Mouse (Mus musculus) E14TG2a.4 (cell line): ENCODE data around the gene BC049762.

Experiments
- H3K27me3 ChIP-seq: 2 replicates; pipeline ENCODE4 v1.6.1; 2014; ENCODE audit warnings: low read length, control low read depth; ENCODE audit not compliant: insufficient read depth
- H3K36me3 ChIP-seq: 2 replicates; pipeline ENCODE4 v1.6.1; 2014; ENCODE audit warnings: low read length, control low read depth; ENCODE audit not compliant: insufficient read depth
- H3K4me1 ChIP-seq: replicated peaks from 2 replicates; pipeline ENCODE4 v1.6.1; 2014; ENCODE audit warnings: low read depth, low read length, control low read depth
- H3K4me3 ChIP-seq: replicated peaks from 2 replicates; pipeline ENCODE4 v1.5.1; 2014; ENCODE audit warnings: mild to moderate bottlenecking, low read length
- H3K9me3 ChIP-seq: 2 replicates; pipeline ENCODE4 v1.6.1; 2014; ENCODE audit warnings: low read length, control low read depth
- CTCF ChIP-seq: conservative IDR thresholded peaks from 2 replicates; pipeline ENCODE4 v1.5.1; 2014; ENCODE audit warnings: low read length
- NANOG ChIP-seq: IDR thresholded peaks from 2 replicates; pipeline ENCODE4 v1.6.1; 2014; ENCODE audit warnings: borderline replicate concordance, low read length, mixed read lengths
- POU5F1 ChIP-seq: IDR thresholded peaks from 2 replicates; pipeline ENCODE4 v1.6.1; 2014; ENCODE audit warnings: low read length, borderline replicate concordance

The BC049762 gene

GRCm38 (mm10) chr11:51242897-51243296, 19.9 kb downstream of the BC049762 start:
- TF ChIP-seq NANOG (no peak), POU5F1 (no peak)
- no peaks in the 10 kb centered on the region for H3K36me3 ChIP-seq

GRCm38 (mm10) chr11:51234626-51235025, 28.2 kb downstream of the BC049762 start:
- no peaks in the 10 kb centered on the region for H3K27me3 ChIP-seq
- no peak overlapping the region for H3K4me3 ChIP-seq
- TF ChIP-seq CTCF: no peak
- no peak for TF ChIP-seq NANOG
- no peak for TF ChIP-seq POU5F1
- no peaks in the 10 kb centered on the region for H3K4me1 ChIP-seq
- H3K36me3 ChIP-seq: peaks cover 36% of the 10 kb centered on the region
- H3K9me3 ChIP-seq: no peaks in the 10 kb centered on the region

More at GRCm38 (mm10) chr11:51242897-51243296, 19.9 kb downstream of the BC049762 start:
- no peaks in the 10 kb centered on the region for H3K4me1 ChIP-seq
- H3K27me3 ChIP-seq: no peaks in the 10 kb centered on the region
- no peak overlapping the region for H3K4me3 ChIP-seq
- peaks cover 8% of the 10 kb centered on the region for H3K9me3 ChIP-seq

- no peak overlapping the region for H3K4me3 ChIP-seq
Observed at GRCm38 (mm10) chr11:51227104-51227503, 35.7 kb downstream of the BC049762 start.

GRCm38 (mm10) chr11:51220308-51220707, 42.5 kb downstream of the BC049762 start, which contains the start of gene Gm12569:
Gene Gm12569 (plus strand): TSS chr11:51220473.
- Histone ChIP-seq H3K4me3 (peak within 1 kb of the TSS; percentile 86), H3K36me3 (peaks cover 48% of the 10 kb centered on the region), H3K27me3 (no peaks in the 10 kb centered on the region), H3K9me3 (no peaks in the 10 kb centered on the region), H3K4me1 (peaks cover 38% of the 10 kb centered on the region)
- TF ChIP-seq NANOG (no peak), POU5F1 (no peak), CTCF (no peak)

More at GRCm38 (mm10) chr11:51227104-51227503, 35.7 kb downstream of the BC049762 start:
- H3K9me3 ChIP-seq: no peaks in the 10 kb centered on the region
- H3K4me1 ChIP-seq: peaks cover 9% of the 10 kb centered on the region
- TF ChIP-seq CTCF (no peak), NANOG (no peak), POU5F1 (no peak)
- H3K27me3 ChIP-seq: no peaks in the 10 kb centered on the region
- H3K36me3 ChIP-seq: peaks cover 15% of the 10 kb centered on the region

GRCm38 (mm10) chr11:51219396-51219980, 43.4 kb downstream of the BC049762 start:
- TF ChIP-seq POU5F1 (no peak), CTCF (no peak), NANOG (no peak)
- Histone ChIP-seq H3K27me3 (no peaks in the 10 kb centered on the region), H3K36me3 (peaks cover 54% of the 10 kb centered on the region)

GRCm38 (mm10) chr11:51214021-51214420, 48.8 kb downstream of the BC049762 start:
- Histone ChIP-seq H3K36me3 (peaks cover 74% of the 10 kb centered on the region), H3K4me1 (peaks cover 37% of the 10 kb centered on the region), H3K9me3 (no peaks in the 10 kb centered on the region), H3K27me3 (no peaks in the 10 kb centered on the region), H3K4me3 (no peak overlapping the region)
- TF ChIP-seq NANOG (no peak), CTCF (peak; percentile 79), POU5F1 (no peak)

More at GRCm38 (mm10) chr11:51219396-51219980, 43.4 kb downstream of the BC049762 start:
- H3K4me1 ChIP-seq: peaks cover 44% of the 10 kb centered on the region
- peak overlapping the region; percentile 86 for H3K4me3 ChIP-seq
- H3K9me3 ChIP-seq: no peaks in the 10 kb centered on the region

GRCm38 (mm10) chr11:51211426-51211825, 51.4 kb downstream of the BC049762 start:
- TF ChIP-seq POU5F1: no peak
- no peak; the same call in 1 of the 2 replicates for TF ChIP-seq CTCF
- TF ChIP-seq NANOG: no peak
- Histone ChIP-seq H3K9me3 (no peaks in the 10 kb centered on the region), H3K4me3 (no peak overlapping the region), H3K4me1 (peaks cover 30% of the 10 kb centered on the region), H3K27me3 (no peaks in the 10 kb centered on the region), H3K36me3 (peaks cover 59% of the 10 kb centered on the region)

GRCm38 (mm10) chr11:51207758-51208157, 55.1 kb downstream of the BC049762 start:
- no peaks in the 10 kb centered on the region for H3K9me3 ChIP-seq
- no peak for TF ChIP-seq CTCF
- TF ChIP-seq POU5F1: no peak
- TF ChIP-seq NANOG: no peak
- H3K4me3 ChIP-seq: no peak overlapping the region
- H3K27me3 ChIP-seq: no peaks in the 10 kb centered on the region
- H3K4me1 ChIP-seq: 0 out of 2 replicates have a peak, but pooled peaks cover 8% of the 10 kb centered on the region
- peaks cover 31% of the 10 kb centered on the region for H3K36me3 ChIP-seq
